Mouse (Mus musculus): ENCODE measurements around the gene Gpr25.

DNA sequence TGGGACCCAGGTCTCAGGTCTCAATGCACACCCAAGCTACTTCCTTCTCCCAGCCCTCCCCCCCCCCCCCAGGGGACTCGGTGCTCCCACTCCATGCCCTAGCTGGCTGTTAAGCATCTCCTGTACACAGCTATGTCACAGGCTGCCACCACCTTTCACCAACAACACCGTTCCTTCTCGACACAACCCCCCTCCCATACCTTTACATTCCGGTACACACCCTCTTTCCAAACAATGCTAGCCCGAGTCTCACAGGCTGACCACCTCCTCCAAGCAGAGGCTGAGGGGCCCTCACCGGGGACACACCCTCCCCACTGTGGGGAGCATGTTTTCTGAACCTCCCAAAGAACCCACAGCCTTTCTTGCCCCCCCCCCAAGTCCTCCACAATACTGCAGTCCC is 29.1 kb downstream of the Gpr25 start:
- TF ChIP-seq CTCF (IDR thresholded peaks at IDR 0.05; ENCODE audit: low read depth, low read length) (no peak), POLR2A (IDR thresholded peaks at IDR 0.05; ENCODE audit: borderline replicate concordance, low read depth, low read length) (no peak)
